Mouse (Mus musculus): ENCODE measurements at regions not wholly inside any gene's neighbourhood (a gene's known extent, or its start where the extent isn't known, plus 50 kb on each side); places are given as distances from the start of the nearest gene placed in this dataset.

DNA sequence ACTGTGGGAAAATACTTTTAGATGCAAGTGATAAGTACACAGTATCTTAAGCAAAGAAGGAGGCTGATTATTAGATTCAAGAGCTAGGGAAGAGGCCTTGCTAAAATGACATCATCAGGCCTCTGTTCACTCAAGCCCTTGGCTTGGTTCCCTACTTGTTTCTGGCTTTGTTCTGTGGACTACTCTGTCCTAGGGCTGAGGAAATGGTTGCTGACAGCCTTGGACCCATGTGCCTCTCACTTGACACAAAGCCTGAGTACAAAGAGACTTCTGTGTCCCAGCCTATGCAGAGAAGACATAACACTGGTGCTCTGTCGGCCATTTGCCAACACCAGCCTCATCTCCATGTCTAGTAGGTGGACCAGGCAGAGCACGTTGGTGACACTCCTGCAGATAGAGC is 198.7 kb downstream of the Ttc32 start:
- no peak overlapping the region for H3K27ac ChIP-seq (ENCODE audit: control insufficient read depth, insufficient read depth, low read depth, low read length)
- TF ChIP-seq POLR2A (IDR thresholded peaks at IDR 0.05; ENCODE audit: control insufficient read depth, low read depth, low read length) (no peak), CTCF (IDR thresholded peaks at IDR 0.05; ENCODE audit: control insufficient read depth, insufficient read depth, insufficient replicate concordance, low read depth, low read length) (no peak)
- H3K4me3 ChIP-seq (ENCODE audit: control insufficient read depth, low read depth, low read length): no peak overlapping the region
- H3K27me3 ChIP-seq (ENCODE audit: control insufficient read depth, insufficient read depth, low read length): no peaks in the 10 kb centered on the region
- H3K36me3 ChIP-seq (ENCODE audit: control insufficient read depth, insufficient read depth, low read length): no peaks in the 10 kb centered on the region
- no peaks in the 10 kb centered on the region for H3K4me1 ChIP-seq (ENCODE audit: control insufficient read depth, insufficient read depth, low read length)

DNA sequence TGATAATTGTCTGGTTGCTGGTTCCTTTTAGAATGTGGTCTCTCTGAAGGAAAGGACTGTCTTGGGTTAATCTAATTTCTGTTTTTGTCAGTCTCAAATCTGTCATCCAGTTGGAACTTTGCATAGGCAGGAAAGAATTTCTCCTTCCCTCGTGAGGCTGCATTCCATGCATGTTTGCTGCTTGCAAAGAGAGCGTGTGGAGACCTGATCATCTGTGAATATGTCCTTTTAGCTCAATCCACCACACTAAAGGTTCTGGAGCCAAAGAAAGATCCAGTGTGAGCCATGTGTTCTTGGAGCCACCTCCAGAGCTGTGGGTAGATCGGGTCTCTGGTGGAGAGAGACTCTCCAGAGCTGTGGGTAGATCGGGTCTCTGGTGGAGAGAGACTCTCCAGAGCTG is 200.2 kb downstream of the Ttc32 start:
- Histone ChIP-seq H3K36me3 (ENCODE audit: control insufficient read depth, insufficient read depth, low read length) (no peaks in the 10 kb centered on the region), H3K27me3 (ENCODE audit: control insufficient read depth, insufficient read depth, low read length) (no peaks in the 10 kb centered on the region), H3K4me3 (ENCODE audit: control insufficient read depth, low read depth, low read length) (no peak overlapping the region), H3K4me1 (ENCODE audit: control insufficient read depth, insufficient read depth, low read length) (no peaks in the 10 kb centered on the region), H3K27ac (ENCODE audit: control insufficient read depth, insufficient read depth, low read depth, low read length) (no peak overlapping the region)
- TF ChIP-seq POLR2A (IDR thresholded peaks at IDR 0.05; ENCODE audit: control insufficient read depth, low read depth, low read length) (no peak), CTCF (IDR thresholded peaks at IDR 0.05; ENCODE audit: control insufficient read depth, insufficient read depth, insufficient replicate concordance, low read depth, low read length) (no peak)

DNA sequence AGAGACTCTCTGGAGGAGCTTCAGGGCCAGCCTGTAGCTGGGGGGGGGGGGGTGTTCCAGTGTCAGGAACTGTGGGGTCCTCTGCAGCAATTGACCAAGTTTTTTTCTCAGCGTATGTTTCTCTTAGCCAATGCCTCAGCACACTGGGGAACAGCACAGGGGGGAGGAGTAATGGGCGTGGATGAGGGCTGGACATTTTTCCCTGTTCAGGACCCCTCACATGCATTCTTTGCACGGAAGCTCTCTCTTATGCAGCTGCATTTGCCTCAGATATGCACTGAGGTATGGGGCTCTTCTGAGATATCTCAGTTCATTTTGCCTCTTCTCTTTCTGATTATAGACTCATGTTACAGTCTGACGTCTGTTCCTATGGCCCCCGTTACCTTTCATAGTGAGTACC is 200.8 kb downstream of the Ttc32 start:
- H3K36me3 ChIP-seq (ENCODE audit: control insufficient read depth, insufficient read depth, low read length): no peaks in the 10 kb centered on the region
- no peaks in the 10 kb centered on the region for H3K27me3 ChIP-seq (ENCODE audit: control insufficient read depth, insufficient read depth, low read length)
- no peaks in the 10 kb centered on the region for H3K4me1 ChIP-seq (ENCODE audit: control insufficient read depth, insufficient read depth, low read length)
- TF ChIP-seq CTCF (IDR thresholded peaks at IDR 0.05; ENCODE audit: control insufficient read depth, insufficient read depth, insufficient replicate concordance, low read depth, low read length): no peak
- no peak for TF ChIP-seq POLR2A (IDR thresholded peaks at IDR 0.05; ENCODE audit: control insufficient read depth, low read depth, low read length)
- H3K4me3 ChIP-seq (ENCODE audit: control insufficient read depth, low read depth, low read length): no peak overlapping the region
- no peak overlapping the region for H3K27ac ChIP-seq (ENCODE audit: control insufficient read depth, insufficient read depth, low read depth, low read length)

DNA sequence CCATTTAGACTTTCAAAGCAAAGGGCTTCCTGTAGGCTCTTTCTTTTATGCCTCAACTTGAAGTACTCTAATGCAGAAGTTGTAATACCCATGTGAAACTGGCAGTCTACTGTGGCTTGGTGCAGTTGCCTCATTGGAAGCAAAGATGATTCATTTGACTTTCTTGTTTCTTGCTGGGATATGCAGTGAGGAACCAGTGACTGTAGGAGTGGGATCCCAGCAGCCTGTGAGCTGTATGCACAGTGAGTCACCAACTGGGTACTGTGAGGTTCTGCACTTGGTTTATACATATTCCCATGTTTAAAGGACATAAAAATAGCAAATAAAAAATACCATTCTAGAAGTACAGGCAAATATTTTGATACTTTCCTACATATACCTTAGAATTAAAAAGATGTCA is 202.6 kb downstream of the Ttc32 start:
- Histone ChIP-seq H3K4me3 (ENCODE audit: control insufficient read depth, low read depth, low read length) (no peak overlapping the region), H3K27ac (ENCODE audit: control insufficient read depth, insufficient read depth, low read depth, low read length) (no peak overlapping the region), H3K27me3 (ENCODE audit: control insufficient read depth, insufficient read depth, low read length) (no peaks in the 10 kb centered on the region), H3K36me3 (ENCODE audit: control insufficient read depth, insufficient read depth, low read length) (no peaks in the 10 kb centered on the region), H3K4me1 (ENCODE audit: control insufficient read depth, insufficient read depth, low read length) (no peaks in the 10 kb centered on the region)
- TF ChIP-seq POLR2A (IDR thresholded peaks at IDR 0.05; ENCODE audit: control insufficient read depth, low read depth, low read length) (no peak), CTCF (IDR thresholded peaks at IDR 0.05; ENCODE audit: control insufficient read depth, insufficient read depth, insufficient replicate concordance, low read depth, low read length) (no peak)

DNA sequence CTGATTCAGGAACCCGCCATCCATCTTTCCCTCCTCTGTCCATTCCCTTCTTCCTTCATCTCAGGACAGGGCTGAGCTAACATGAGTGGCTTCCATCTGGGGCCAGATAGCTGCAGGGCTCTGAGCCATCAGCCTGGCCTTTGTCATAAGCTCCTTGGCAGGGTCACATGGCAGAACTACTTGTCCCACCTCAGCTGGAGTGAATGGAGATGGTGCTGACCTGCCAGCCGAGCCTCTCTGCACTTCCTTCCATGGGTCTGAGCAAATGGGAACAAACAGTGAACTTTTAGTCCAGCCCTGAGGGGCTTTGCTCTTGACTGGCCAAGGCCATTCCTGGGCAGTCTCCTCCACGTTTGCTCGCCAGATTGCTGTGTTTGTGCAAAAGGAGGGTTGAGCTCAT is 206.1 kb downstream of the Ttc32 start:
- no peaks in the 10 kb centered on the region for H3K27me3 ChIP-seq (ENCODE audit: control insufficient read depth, insufficient read depth, low read length)
- TF ChIP-seq POLR2A (IDR thresholded peaks at IDR 0.05; ENCODE audit: control insufficient read depth, low read depth, low read length): no peak
- H3K36me3 ChIP-seq (ENCODE audit: control insufficient read depth, insufficient read depth, low read length): no peaks in the 10 kb centered on the region
- no peak overlapping the region for H3K27ac ChIP-seq (ENCODE audit: control insufficient read depth, insufficient read depth, low read depth, low read length)
- no peaks in the 10 kb centered on the region for H3K4me1 ChIP-seq (ENCODE audit: control insufficient read depth, insufficient read depth, low read length)
- no peak overlapping the region for H3K4me3 ChIP-seq (ENCODE audit: control insufficient read depth, low read depth, low read length)

DNA sequence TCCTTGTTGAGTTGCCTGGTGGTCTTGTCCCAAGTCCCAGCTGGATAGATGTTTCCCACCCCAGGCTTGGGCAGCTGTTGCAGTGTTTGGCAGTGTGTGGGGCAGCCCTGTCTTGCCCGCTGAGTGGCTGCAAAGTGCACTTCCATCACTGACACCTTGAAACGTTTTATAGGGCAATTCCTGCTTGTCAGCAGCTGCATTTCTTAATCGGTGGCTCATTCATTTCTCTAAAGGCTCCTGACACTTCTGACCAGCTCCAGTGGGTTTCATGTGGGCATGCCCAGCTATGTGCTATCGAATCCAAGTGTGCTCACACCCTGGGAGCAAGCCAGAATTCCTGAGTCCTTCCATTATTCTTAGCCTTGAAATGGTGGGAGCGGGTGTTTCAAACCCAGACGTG is 207.7 kb downstream of the Ttc32 start:
- no peaks in the 10 kb centered on the region for H3K27me3 ChIP-seq (ENCODE audit: control insufficient read depth, insufficient read depth, low read length)
- H3K27ac ChIP-seq (ENCODE audit: control insufficient read depth, insufficient read depth, low read depth, low read length): no peak overlapping the region
- H3K4me1 ChIP-seq (ENCODE audit: control insufficient read depth, insufficient read depth, low read length): no peaks in the 10 kb centered on the region
- no peaks in the 10 kb centered on the region for H3K36me3 ChIP-seq (ENCODE audit: control insufficient read depth, insufficient read depth, low read length)
- H3K4me3 ChIP-seq (ENCODE audit: control insufficient read depth, low read depth, low read length): no peak overlapping the region
- TF ChIP-seq CTCF (IDR thresholded peaks at IDR 0.05; ENCODE audit: control insufficient read depth, insufficient read depth, insufficient replicate concordance, low read depth, low read length) (no peak), POLR2A (IDR thresholded peaks at IDR 0.05; ENCODE audit: control insufficient read depth, low read depth, low read length) (no peak)

DNA sequence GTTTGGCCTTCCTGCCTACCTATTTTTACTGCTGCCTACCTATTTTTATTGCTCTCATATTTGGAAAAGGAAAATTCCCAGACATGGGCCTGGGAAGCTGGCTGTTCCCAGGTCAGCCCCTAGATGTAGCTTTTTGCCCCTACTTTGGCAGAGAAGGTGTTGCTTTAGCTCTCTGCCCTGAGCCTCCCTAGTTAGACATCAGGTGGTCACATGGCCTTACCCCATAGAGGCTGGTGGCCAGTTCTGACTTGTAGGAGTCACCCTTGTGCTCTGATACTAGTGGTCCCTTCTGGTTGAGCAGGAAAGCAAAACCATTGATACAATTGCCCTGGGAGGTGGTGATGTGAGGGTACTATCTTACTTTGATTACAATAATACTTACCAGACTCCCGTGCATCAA is 208.2 kb downstream of the Ttc32 start:
- Histone ChIP-seq H3K36me3 (ENCODE audit: control insufficient read depth, insufficient read depth, low read length) (no peaks in the 10 kb centered on the region), H3K4me3 (ENCODE audit: control insufficient read depth, low read depth, low read length) (no peak overlapping the region), H3K27me3 (ENCODE audit: control insufficient read depth, insufficient read depth, low read length) (no peaks in the 10 kb centered on the region), H3K27ac (ENCODE audit: control insufficient read depth, insufficient read depth, low read depth, low read length) (no peak overlapping the region), H3K4me1 (ENCODE audit: control insufficient read depth, insufficient read depth, low read length) (no peaks in the 10 kb centered on the region)
- TF ChIP-seq POLR2A (IDR thresholded peaks at IDR 0.05; ENCODE audit: control insufficient read depth, low read depth, low read length): no peak
- TF ChIP-seq CTCF (IDR thresholded peaks at IDR 0.05; ENCODE audit: control insufficient read depth, insufficient read depth, insufficient replicate concordance, low read depth, low read length): no peak

DNA sequence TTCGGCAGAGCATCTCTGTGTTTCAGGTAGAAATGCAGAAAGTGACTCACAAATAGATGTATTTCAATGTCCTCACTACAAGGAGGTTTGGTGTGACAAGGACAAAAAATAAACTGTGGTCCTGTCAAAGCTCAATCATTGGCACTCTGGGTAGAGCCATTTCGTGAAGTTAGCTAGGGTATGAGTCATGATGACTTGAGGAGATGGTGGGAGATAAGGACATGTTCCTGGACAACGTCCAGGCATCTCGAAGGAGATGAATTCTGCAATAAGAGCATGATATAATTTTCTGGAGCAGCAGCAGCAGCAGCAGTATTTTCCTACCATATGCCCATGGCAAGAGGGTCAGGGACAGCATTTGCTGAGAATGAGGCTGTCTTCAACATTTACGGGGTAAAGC is 217.7 kb downstream of the Ttc32 start:
- Histone ChIP-seq H3K27ac (ENCODE audit: control insufficient read depth, insufficient read depth, low read depth, low read length) (no peak overlapping the region), H3K4me1 (ENCODE audit: control insufficient read depth, insufficient read depth, low read length) (no peaks in the 10 kb centered on the region), H3K4me3 (ENCODE audit: control insufficient read depth, low read depth, low read length) (no peak overlapping the region), H3K27me3 (ENCODE audit: control insufficient read depth, insufficient read depth, low read length) (no peaks in the 10 kb centered on the region), H3K36me3 (ENCODE audit: control insufficient read depth, insufficient read depth, low read length) (no peaks in the 10 kb centered on the region)
- TF ChIP-seq POLR2A (IDR thresholded peaks at IDR 0.05; ENCODE audit: control insufficient read depth, low read depth, low read length) (no peak), CTCF (IDR thresholded peaks at IDR 0.05; ENCODE audit: control insufficient read depth, insufficient read depth, insufficient replicate concordance, low read depth, low read length) (no peak)
